Mouse (Mus musculus) cortical plate, adult 2 months (tissue): ENCODE data around the gene Ifitm3. TPM values are rescaled to one million over a fixed set of nuclear protein-coding genes. Genes with fewer than 3 reads are reported as not detected.

Experiments
- H3K27ac ChIP-seq: fragments of 200-500 bp; 2 replicates; pipeline ENCODE4 v1.5.1; 2012; ENCODE audit warnings: low read length, control low read depth, inconsistent platforms; ENCODE audit not compliant: insufficient read depth
- H3K4me1 ChIP-seq: fragments of 200-500 bp; 2 replicates; pipeline ENCODE4 v1.6.1; 2011; ENCODE audit warnings: low read length; ENCODE audit not compliant: control insufficient read depth, insufficient read depth
- H3K4me3 ChIP-seq: fragments of 200-500 bp; 2 replicates; pipeline ENCODE4 v1.5.1; 2011; ENCODE audit warnings: mild to moderate bottlenecking, low read length, control low read depth; ENCODE audit not compliant: insufficient read depth
- CTCF ChIP-seq: fragments of 200-500 bp; IDR thresholded peaks from 2 replicates; pipeline ENCODE4 v1.5.1; 2011; ENCODE audit warnings: mild to moderate bottlenecking, control low read depth, low read length; ENCODE audit not compliant: insufficient read depth; ENCODE audit errors: extremely low read depth
- POLR2A ChIP-seq: fragments of 200-500 bp; IDR thresholded peaks from 2 replicates; pipeline ENCODE4 v1.6.1; 2011; ENCODE audit warnings: mild to moderate bottlenecking, low read length, control low read depth; ENCODE audit not compliant: insufficient read depth; ENCODE audit errors: extremely low read depth
- polyA plus RNA-seq: library from polyadenylated mRNA; depleted of rRNA; stranded (reverse); fragments of >200 nt; gene quantifications from 2 replicates; pipeline ENCODE4 v1.2.3, GENCODE M21; 2012

Gene Ifitm3
- polyA plus RNA-seq, 1 experiment: 59.6 TPM

GRCm38 (mm10) chr7:141016707-141017697 lies 6.4 kb upstream of the Ifitm3 start:
- Histone ChIP-seq H3K27ac (no peak overlapping the region), H3K4me1 (no peaks in the 10 kb centered on the region), H3K4me3 (no peak overlapping the region)
- TF ChIP-seq POLR2A (no peak), CTCF (no peak)

GRCm38 (mm10) chr7:141011238-141011770 lies 734 bp upstream of the Ifitm3 start:
- Histone ChIP-seq H3K4me1 (no peaks in the 10 kb centered on the region), H3K4me3 (no peak overlapping the region), H3K27ac (no peak overlapping the region)
- TF ChIP-seq POLR2A: no peak

- Histone ChIP-seq H3K4me3 (no peak overlapping the region; the same call in 1 of the 2 replicates), H3K4me1 (no peaks in the 10 kb centered on the region), H3K27ac (no peak overlapping the region)
- no peak for TF ChIP-seq POLR2A
- no peak for TF ChIP-seq CTCF
Measured at GRCm38 (mm10) chr7:141009665-141010064, 905 bp downstream of the Ifitm3 start.

- Histone ChIP-seq H3K27ac (no peak overlapping the region), H3K4me3 (no peak overlapping the region), H3K4me1 (no peaks in the 10 kb centered on the region)
- TF ChIP-seq CTCF: peak; percentile 64
- no peak for TF ChIP-seq POLR2A
Measured at GRCm38 (mm10) chr7:141008938-141009660, 1.5 kb downstream of the Ifitm3 start.

GRCm38 (mm10) chr7:141008312-141008761 lies 2.2 kb downstream of the Ifitm3 start:
- Histone ChIP-seq H3K27ac (no peak overlapping the region), H3K4me1 (no peaks in the 10 kb centered on the region), H3K4me3 (no peak overlapping the region)
- TF ChIP-seq CTCF (no peak), POLR2A (no peak)

GRCm38 (mm10) chr7:141006914-141007313 lies 3.7 kb downstream of the Ifitm3 start:
- H3K4me3 ChIP-seq: no peak overlapping the region
- H3K27ac ChIP-seq: no peak overlapping the region
- TF ChIP-seq POLR2A: no peak
- TF ChIP-seq CTCF: no peak
- no peaks in the 10 kb centered on the region for H3K4me1 ChIP-seq

- H3K4me1 ChIP-seq: no peaks in the 10 kb centered on the region
- no peak for TF ChIP-seq POLR2A
- TF ChIP-seq CTCF: no peak
- no peak overlapping the region for H3K27ac ChIP-seq
- no peak overlapping the region for H3K4me3 ChIP-seq
Measured at GRCm38 (mm10) chr7:141006446-141006845, 4.1 kb downstream of the Ifitm3 start.

GRCm38 (mm10) chr7:141003248-141004010 lies 7.1 kb downstream of the Ifitm3 start:
- Histone ChIP-seq H3K27ac (no peak overlapping the region), H3K4me3 (no peak overlapping the region), H3K4me1 (no peaks in the 10 kb centered on the region)
- no peak for TF ChIP-seq POLR2A

- Histone ChIP-seq H3K4me3 (no peak overlapping the region), H3K27ac (no peak overlapping the region), H3K4me1 (no peaks in the 10 kb centered on the region)
- TF ChIP-seq POLR2A: no peak
- TF ChIP-seq CTCF: no peak
Measured at GRCm38 (mm10) chr7:141000881-141001708, 9.5 kb downstream of the Ifitm3 start.
